ENCODE assay signal across 19 mouse cellular contexts in the genomic region with DNA sequence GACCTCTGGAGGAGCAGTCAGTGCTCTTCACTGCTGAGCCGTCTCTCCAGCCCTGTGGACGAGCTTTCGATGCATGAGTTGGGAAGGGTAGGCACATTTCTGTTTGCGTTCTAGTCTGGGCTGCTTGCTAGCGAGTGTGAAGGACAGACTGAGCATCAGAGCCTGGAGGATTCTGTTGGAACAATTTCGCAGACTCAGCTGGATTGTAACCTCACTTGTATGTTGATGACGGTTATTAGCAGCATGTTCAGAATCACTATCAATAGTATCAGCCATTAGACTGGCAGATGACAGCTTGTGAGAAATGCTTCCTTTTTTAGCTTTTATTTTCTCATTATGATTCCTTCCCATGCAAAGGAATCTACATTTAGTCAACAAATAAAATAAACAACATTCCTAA.
A peak's percentile ranks its signal among the peaks of the same experiment; 100 is the strongest.
DNase-seq lines count a peak whose midpoint lies in the region; ATAC-seq and TF ChIP-seq lines count a peak whose summit lies in the region.
"Had no signal": no experiment of that assay in that cellular context is flagged by ENCODE, and none has a peak within 500 bp of the region (broad histone marks: within the 10 kb centered on the region; RNA-seq: fewer than 3 reads in every experiment).

No protein-coding gene starts in this region.

- no peaks in the 10 kb centered on the region for H3K9me3 ChIP-seq in forebrain, postnatal 0 days (ENCODE audit: low read length)
- no peaks in the 10 kb centered on the region for H3K9me3 ChIP-seq in forebrain, embryonic 10.5 days
- no peaks in the 10 kb centered on the region for H3K9me3 ChIP-seq in hindbrain, embryonic 15.5 days
- no peaks in the 10 kb centered on the region for H3K9me3 ChIP-seq in hindbrain, postnatal 0 days (ENCODE audit: low read length)
- H3K9me3 ChIP-seq in midbrain, embryonic 13.5 days: no peaks in the 10 kb centered on the region
- H3K9me3 ChIP-seq in midbrain, embryonic 16.5 days (replicated peaks; ENCODE audit: control insufficient read depth, low read length, poor library complexity, severe bottlenecking): no peaks in the 10 kb centered on the region
- no peaks in the 10 kb centered on the region for H3K9me3 ChIP-seq in neural tube, embryonic 12.5 days
- H3K9me3 ChIP-seq: embryonic facial prominence, embryonic 12.5 days; forebrain, embryonic 13.5 days; heart, embryonic 10.5 days had no signal

- no peaks in the 10 kb centered on the region for H3K4me1 ChIP-seq in forebrain, postnatal 0 days (ENCODE audit: insufficient read depth)
- peaks cover 14% of the 10 kb centered on the region for H3K4me1 ChIP-seq in forebrain, embryonic 10.5 days
- peaks cover 6% of the 10 kb centered on the region; the same call in 1 of the 2 replicates for H3K4me1 ChIP-seq in hindbrain, embryonic 15.5 days (replicated peaks)
- H3K4me1 ChIP-seq in hindbrain, postnatal 0 days (ENCODE audit: insufficient read depth, low read length): no peaks in the 10 kb centered on the region
- H3K4me1 ChIP-seq in midbrain, embryonic 13.5 days (replicated peaks): peaks cover 16% of the 10 kb centered on the region
- peaks cover 8% of the 10 kb centered on the region for H3K4me1 ChIP-seq in midbrain, embryonic 16.5 days (ENCODE audit: control insufficient read depth, insufficient read depth, low read length)
- H3K4me1 ChIP-seq in neural tube, embryonic 12.5 days: peaks cover 10% of the 10 kb centered on the region
- H3K4me1 ChIP-seq: embryonic facial prominence, embryonic 12.5 days; heart, embryonic 10.5 days had no signal

- no peak for TF ChIP-seq CTCF in forebrain, postnatal 0 days (IDR thresholded peaks at IDR 0.05; ENCODE audit: low read depth)
- TF ChIP-seq CTCF in hindbrain, postnatal 0 days (IDR thresholded peaks at IDR 0.05; ENCODE audit: low read depth): no peak

- H3K36me3 ChIP-seq in forebrain, postnatal 0 days (ENCODE audit: insufficient read depth): no peaks in the 10 kb centered on the region
- H3K36me3 ChIP-seq in forebrain, embryonic 10.5 days (replicated peaks): no peaks in the 10 kb centered on the region
- H3K36me3 ChIP-seq in hindbrain, embryonic 15.5 days: no peaks in the 10 kb centered on the region
- no peaks in the 10 kb centered on the region for H3K36me3 ChIP-seq in hindbrain, postnatal 0 days (ENCODE audit: insufficient read depth, low read length)
- no peaks in the 10 kb centered on the region for H3K36me3 ChIP-seq in midbrain, embryonic 13.5 days
- no peaks in the 10 kb centered on the region for H3K36me3 ChIP-seq in midbrain, embryonic 16.5 days (ENCODE audit: control insufficient read depth, insufficient read depth, low read length)
- H3K36me3 ChIP-seq in neural tube, embryonic 12.5 days: no peaks in the 10 kb centered on the region
- H3K36me3 ChIP-seq: embryonic facial prominence, embryonic 12.5 days; heart, embryonic 10.5 days had no signal

- no peak overlapping the region for H3K27ac ChIP-seq in forebrain, postnatal 0 days (ENCODE audit: low read depth, low read length)
- H3K27ac ChIP-seq in forebrain, embryonic 10.5 days: no peak overlapping the region
- no peak overlapping the region for H3K27ac ChIP-seq in hindbrain, embryonic 15.5 days (replicated peaks)
- H3K27ac ChIP-seq in hindbrain, postnatal 0 days: no peak overlapping the region
- no peak overlapping the region for H3K27ac ChIP-seq in midbrain, embryonic 13.5 days
- H3K27ac ChIP-seq in midbrain, embryonic 16.5 days (ENCODE audit: low read length): no peak overlapping the region
- no peak overlapping the region for H3K27ac ChIP-seq in neural tube, embryonic 12.5 days
- H3K27ac ChIP-seq: embryonic facial prominence, embryonic 12.5 days; forebrain, embryonic 13.5 days; heart, embryonic 10.5 days had no signal

- peak; percentile 40; the same call in 1 of the 2 replicates for ATAC-seq in forebrain, postnatal 0 days
- 0 out of 2 replicates have a peak, but pooled peaks have one; percentile 45 for ATAC-seq in hindbrain, embryonic 15.5 days (ENCODE audit: low FRiP score, low read depth)
- ATAC-seq in hindbrain, postnatal 0 days: no peak
- ATAC-seq in midbrain, embryonic 13.5 days: 0 out of 2 replicates have a peak, but pooled peaks have one; percentile 27
- no peak for ATAC-seq in midbrain, embryonic 16.5 days
- 0 out of 2 replicates have a peak, but pooled peaks have one; percentile 35 for ATAC-seq in neural tube, embryonic 12.5 days (ENCODE audit: low FRiP score, low read depth)
- ATAC-seq: forebrain, embryonic 13.5 days; inflammation-experienced regulatory T-cells, adult 6 months had no signal

- no peak for DNase-seq in forebrain, postnatal 0 days
- no peak for DNase-seq in forebrain, embryonic 10.5 days (ENCODE audit: extremely low spot score, low spot score)
- no peak for DNase-seq in hindbrain, postnatal 0 days (ENCODE audit: low spot score)
- no peak for DNase-seq in urinary bladder, postnatal 10 days (ENCODE audit: low spot score)
- DNase-seq: adrenal gland, postnatal 10 days; cerebellum, adult 11-12 months; cerebellum, adult 9-10 months; cerebellum, postnatal 25 days; heart, adult 18-20 months; heart, postnatal 10 days; heart, postnatal 4 days had no signal

- no peaks in the 10 kb centered on the region for H3K27me3 ChIP-seq in forebrain, postnatal 0 days (ENCODE audit: insufficient read depth, low read length)
- H3K27me3 ChIP-seq in forebrain, embryonic 10.5 days (ENCODE audit: poor library complexity, severe bottlenecking): no peaks in the 10 kb centered on the region
- no peaks in the 10 kb centered on the region for H3K27me3 ChIP-seq in hindbrain, embryonic 15.5 days
- no peaks in the 10 kb centered on the region for H3K27me3 ChIP-seq in hindbrain, postnatal 0 days (ENCODE audit: insufficient read depth, low read length)
- H3K27me3 ChIP-seq in midbrain, embryonic 13.5 days: no peaks in the 10 kb centered on the region
- H3K27me3 ChIP-seq in midbrain, embryonic 16.5 days (ENCODE audit: control insufficient read depth, insufficient read depth, low read depth, low read length): no peaks in the 10 kb centered on the region
- no peaks in the 10 kb centered on the region for H3K27me3 ChIP-seq in neural tube, embryonic 12.5 days (replicated peaks)
- H3K27me3 ChIP-seq: embryonic facial prominence, embryonic 12.5 days; forebrain, embryonic 13.5 days had no signal

- WGBS in forebrain, postnatal 0 days: 73% methylated on average over 7 of the region's 7 CpGs
- WGBS in forebrain, embryonic 10.5 days: 87% methylated on average over 7 of the region's 7 CpGs
- 65% methylated on average over 7 of the region's 7 CpGs for WGBS in hindbrain, embryonic 15.5 days
- WGBS in hindbrain, postnatal 0 days: 69% methylated on average over 7 of the region's 7 CpGs
- 82% methylated on average over 7 of the region's 7 CpGs for WGBS in midbrain, embryonic 13.5 days
- 78% methylated on average over 7 of the region's 7 CpGs for WGBS in midbrain, embryonic 16.5 days
- 71% methylated on average over 7 of the region's 7 CpGs for WGBS in neural tube, embryonic 12.5 days

- H3K4me3 ChIP-seq in forebrain, postnatal 0 days (ENCODE audit: low read depth, low read length): no peak overlapping the region
- H3K4me3 ChIP-seq in forebrain, embryonic 10.5 days: no peak overlapping the region
- H3K4me3 ChIP-seq in hindbrain, embryonic 15.5 days: no peak overlapping the region
- H3K4me3 ChIP-seq in hindbrain, postnatal 0 days (ENCODE audit: low read length): no peak overlapping the region
- H3K4me3 ChIP-seq in midbrain, embryonic 13.5 days (replicated peaks): no peak overlapping the region
- no peak overlapping the region for H3K4me3 ChIP-seq in midbrain, embryonic 16.5 days (ENCODE audit: low read depth, low read length)
- no peak overlapping the region for H3K4me3 ChIP-seq in neural tube, embryonic 12.5 days
- H3K4me3 ChIP-seq: embryonic facial prominence, embryonic 12.5 days; forebrain, embryonic 13.5 days; heart, embryonic 10.5 days had no signal

- H3K9ac ChIP-seq in forebrain, postnatal 0 days: no peak overlapping the region
- H3K9ac ChIP-seq in hindbrain, embryonic 15.5 days: no peak overlapping the region
- H3K9ac ChIP-seq in hindbrain, postnatal 0 days (replicated peaks; ENCODE audit: low read length): no peak overlapping the region
- H3K9ac ChIP-seq in midbrain, embryonic 13.5 days (replicated peaks): no peak overlapping the region
- H3K9ac ChIP-seq in midbrain, embryonic 16.5 days (ENCODE audit: low read depth, low read length): no peak overlapping the region
- H3K9ac ChIP-seq in neural tube, embryonic 12.5 days: no peak overlapping the region
- H3K9ac ChIP-seq: embryonic facial prominence, embryonic 12.5 days; forebrain, embryonic 13.5 days had no signal

- H3K4me2 ChIP-seq in forebrain, postnatal 0 days (ENCODE audit: low read depth): no peak overlapping the region
- H3K4me2 ChIP-seq in hindbrain, embryonic 15.5 days: no peak overlapping the region
- H3K4me2 ChIP-seq in hindbrain, postnatal 0 days (ENCODE audit: low read depth, low read length): no peak overlapping the region
- no peak overlapping the region for H3K4me2 ChIP-seq in midbrain, embryonic 13.5 days (replicated peaks)
- no peak overlapping the region for H3K4me2 ChIP-seq in midbrain, embryonic 16.5 days (ENCODE audit: low read length)
- no peak overlapping the region for H3K4me2 ChIP-seq in neural tube, embryonic 12.5 days (replicated peaks)
- H3K4me2 ChIP-seq: embryonic facial prominence, embryonic 12.5 days; forebrain, embryonic 13.5 days had no signal

Comparison
In these comparisons a context has a peak if more than half of its experiments do, and no peak if none do; other contexts are left out.
1. ATAC-seq: peak in forebrain, postnatal 0 days (single experiment), hindbrain, embryonic 15.5 days (single experiment), midbrain, embryonic 13.5 days (single experiment) and neural tube, embryonic 12.5 days (single experiment); none in hindbrain, postnatal 0 days (single experiment) and midbrain, embryonic 16.5 days (single experiment).